Mouse (Mus musculus): ENCODE data around the gene Twf2.

DNA sequence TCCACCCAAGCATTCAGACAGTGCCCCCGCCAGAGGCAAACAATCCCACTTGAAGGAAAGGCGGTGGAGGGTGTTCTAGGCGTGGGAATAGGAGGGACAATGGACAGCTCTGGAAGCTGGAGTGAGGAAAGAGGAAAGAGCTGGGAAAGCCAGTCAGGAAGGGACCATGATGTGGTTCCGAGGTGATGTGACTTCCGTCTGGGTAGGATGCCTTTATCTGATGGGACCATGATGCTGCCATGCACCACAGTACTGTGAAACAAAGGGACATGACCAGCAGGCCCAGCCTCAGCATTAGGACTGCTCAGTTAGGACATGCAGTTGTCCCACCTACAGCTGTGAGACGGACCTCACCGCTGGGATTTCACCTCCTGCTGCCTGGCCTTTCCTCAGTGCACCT is 28.3 kb downstream of the Twf2 start:
- no peak for TF ChIP-seq ETS1 (IDR thresholded peaks at IDR 0.05; ENCODE audit: low read depth, low read length)
- no peak for TF ChIP-seq BHLHE40 (IDR thresholded peaks at IDR 0.05; ENCODE audit: borderline replicate concordance, low read depth, low read length)
- no peak for TF ChIP-seq MAX (IDR thresholded peaks at IDR 0.05; ENCODE audit: low read length)
- TF ChIP-seq ZNF384 (IDR thresholded peaks at IDR 0.05; ENCODE audit: low read depth, low read length), result no peak
- no peak for TF ChIP-seq NELFE (IDR thresholded peaks at IDR 0.05; ENCODE audit: low read depth, low read length)
- TF ChIP-seq UBTF (IDR thresholded peaks at IDR 0.05; ENCODE audit: borderline replicate concordance, insufficient read depth, low read depth, low read length), result no peak
- TF ChIP-seq CTCF (IDR thresholded peaks at IDR 0.05 in 2 of 3, conservative IDR thresholded peaks at IDR 0.05 in 1 of 3; ENCODE audit: control insufficient read depth in 1 of 3, insufficient read depth in 1 of 3, low read depth in 2 of 3, low read length in 3 of 3, poor library complexity in 1 of 3, severe bottlenecking in 1 of 3), result no peak
- no peak for TF ChIP-seq POLR2A (IDR thresholded peaks at IDR 0.05; ENCODE audit: control insufficient read depth in 1 of 2, insufficient read depth in 1 of 2, low read depth in 1 of 2, low read length in 2 of 2, poor library complexity in 1 of 2)
- no peak for TF ChIP-seq MAFK (IDR thresholded peaks at IDR 0.05; ENCODE audit: borderline replicate concordance, low read depth, low read length)
- no peak for TF ChIP-seq GATA1 (IDR thresholded peaks at IDR 0.05; ENCODE audit: low read depth, low read length)
- TF ChIP-seq MAZ (IDR thresholded peaks at IDR 0.05; ENCODE audit: low read depth, low read length), result no peak
- TF ChIP-seq EP300 (IDR thresholded peaks at IDR 0.05; ENCODE audit: low read depth in 1 of 2, low read length in 2 of 2), result no peak

All from MEL (cell line).